Mouse (Mus musculus) frontal cortex, postnatal 36 days (tissue): Measurements from ENCODE around the gene Calhm6.
A peak's percentile ranks its signal among the peaks of the same experiment; 100 is the strongest.

Experiments used
- DNase-seq, 2 experiments: peaks; one replicate each; pipeline ENCODE4 v3.0.0; 2022; ENCODE audit warnings: low spot score in 2 of 2

The Calhm6 gene

DNA sequence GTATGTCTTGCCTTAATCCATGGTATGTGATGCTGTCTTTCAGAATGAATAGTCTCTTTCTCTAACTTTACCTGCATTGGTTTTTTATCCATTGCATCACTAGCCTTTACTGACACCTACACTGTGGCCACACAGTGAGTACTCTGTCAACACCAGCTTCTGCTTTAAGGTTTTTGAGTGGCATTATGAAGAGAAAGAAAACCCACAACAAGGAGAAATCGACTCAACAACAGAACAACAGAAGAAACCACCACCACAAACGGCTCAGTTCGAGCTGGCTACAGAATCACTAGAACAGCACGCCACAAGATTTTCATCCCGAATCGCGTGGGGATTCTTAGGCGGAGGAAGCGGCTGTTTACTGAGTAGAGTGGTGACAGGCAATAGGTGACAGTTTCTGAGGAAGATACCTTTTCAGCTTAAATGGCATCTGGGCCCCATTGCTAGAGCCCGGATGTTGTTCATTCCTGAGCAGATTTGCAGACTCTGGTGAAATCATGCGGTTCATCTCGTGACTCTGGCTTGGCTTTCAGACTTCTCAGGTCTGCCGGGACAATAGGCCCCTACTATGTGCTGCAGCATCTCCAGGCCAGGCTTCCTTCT lies 16.8 kb downstream of the Calhm6 start:
- no peak for DNase-seq

DNA sequence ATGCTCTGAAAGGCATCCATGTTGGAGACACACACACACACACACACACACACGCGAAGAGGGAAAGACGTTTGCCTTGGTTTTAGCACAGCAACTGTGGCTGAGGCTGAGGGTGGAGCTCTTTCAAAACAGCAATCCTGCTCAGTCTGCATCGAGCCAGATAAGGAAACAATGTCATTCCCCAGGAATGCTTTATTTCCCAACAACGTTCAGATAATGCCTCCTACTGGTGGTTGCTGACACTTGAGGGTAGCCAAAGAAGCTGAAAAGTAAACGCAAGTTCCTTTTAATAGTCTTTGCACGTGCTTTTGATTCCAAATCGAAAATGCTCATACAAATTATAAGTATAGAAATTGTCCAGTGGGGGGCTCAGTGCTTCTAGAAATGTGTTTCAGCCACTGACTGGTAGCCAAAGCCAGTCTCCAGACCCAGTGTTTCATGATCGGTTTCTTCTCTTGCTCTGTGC lies 31.3 kb downstream of the Calhm6 start, which contains the start of gene Calhm5:
TSS of gene Calhm5 (minus strand) at position 102 of the 466 bp plus-strand sequence.
- DNase-seq, result peak; percentile 33 to 58

GRCm38 (mm10) chr10:34095964-34096363 lies 31.8 kb downstream of the Calhm6 start:
- DNase-seq, result peak in 1 of 2 experiments; percentile 18

DNA sequence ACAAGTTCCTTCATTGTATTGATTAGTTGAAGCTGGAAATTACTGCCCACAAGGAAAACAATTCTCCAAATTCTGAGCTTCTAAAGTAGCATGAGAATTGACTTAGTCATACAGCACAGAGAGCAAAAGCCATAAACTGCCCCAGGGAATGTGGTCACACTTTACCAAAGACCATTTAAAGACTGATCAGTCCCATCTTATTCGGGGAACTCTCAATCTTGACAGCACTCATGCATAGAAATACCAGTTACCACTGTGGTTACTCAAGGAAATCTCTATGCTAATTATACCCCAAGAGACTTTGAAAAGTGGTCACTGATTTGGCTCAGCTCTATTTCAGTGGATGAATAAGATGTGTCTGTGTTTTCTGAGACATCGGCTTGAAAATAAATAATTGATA lies 32.6 kb downstream of the Calhm6 start:
- DNase-seq, result no peak

GRCm38 (mm10) chr10:34091888-34092287 lies 35.9 kb downstream of the Calhm6 start:
- DNase-seq, result peak; percentile 40 to 70

DNA sequence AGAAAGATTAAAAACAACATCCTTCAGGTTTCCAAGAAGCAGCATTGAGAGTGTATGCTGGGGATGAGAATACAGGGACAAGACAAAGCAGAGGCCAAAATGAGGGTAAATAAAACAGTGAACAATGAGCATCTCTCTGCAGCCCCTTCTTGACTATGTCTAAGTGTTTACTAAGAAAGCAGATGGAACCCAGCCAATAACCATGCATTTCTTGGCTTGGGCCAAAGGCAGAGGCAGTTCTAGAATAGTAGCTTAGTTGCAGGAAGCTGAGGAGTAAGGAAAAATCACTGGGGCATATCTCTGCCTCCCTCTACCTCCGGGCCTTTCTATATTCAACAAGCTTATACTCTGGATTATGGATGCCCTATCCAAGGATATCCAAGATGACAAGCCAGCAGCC lies 37.3 kb downstream of the Calhm6 start:
- DNase-seq, result no peak

- no peak for DNase-seq
Measured at GRCm38 (mm10) chr10:34089517-34089916, 38.3 kb downstream of the Calhm6 start.

GRCm38 (mm10) chr10:34088515-34088914 lies 39.3 kb downstream of the Calhm6 start:
- DNase-seq, result no peak

DNA sequence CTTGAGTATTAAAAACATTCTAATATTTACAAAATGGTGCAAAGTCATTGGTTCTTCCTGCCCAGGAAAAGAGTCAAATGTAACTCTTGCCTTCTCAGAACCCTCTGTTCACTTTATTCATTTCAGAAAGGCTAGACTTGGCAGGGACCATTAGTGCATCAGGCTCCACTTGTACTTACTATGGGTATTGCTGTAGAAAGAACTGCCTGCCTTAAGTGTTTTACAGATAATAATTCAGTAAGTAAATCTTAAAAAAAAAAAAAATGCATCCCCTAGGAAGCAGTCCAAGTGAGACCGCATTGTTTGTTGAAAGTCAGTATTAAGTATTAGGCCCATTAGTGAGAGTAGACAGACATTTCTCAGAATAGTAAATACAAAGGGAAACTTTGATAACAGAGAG lies 41.3 kb downstream of the Calhm6 start:
- no peak for DNase-seq
